Mouse (Mus musculus) liver, adult 2 months (tissue): Measurements from ENCODE around the gene Irf2bp1. TPM values are rescaled to one million over a fixed set of nuclear protein-coding genes. Genes with fewer than 3 reads are reported as not detected.
A peak's percentile ranks its signal among the peaks of the same experiment; 100 is the strongest.

ENCODE experiments used
- DNase-seq: peaks from one replicate; pipeline ENCODE4 v3.0.0-alpha.2; 2011; ENCODE audit warnings: low read depth, low spot score; ENCODE audit errors: extremely low read depth
- H3K27ac ChIP-seq: fragments of 200-500 bp; replicated peaks from 2 replicates; pipeline ENCODE4 v1.5.1; 2012; ENCODE audit warnings: low read depth, mild to moderate bottlenecking, control low read depth, inconsistent platforms, low read length; ENCODE audit not compliant: insufficient read depth
- H3K27me3 ChIP-seq: fragments of 200-500 bp; 2 replicates; pipeline ENCODE4 v1.6.1; 2012; ENCODE audit warnings: mild to moderate bottlenecking, moderate library complexity, low read length, inconsistent platforms; ENCODE audit not compliant: control insufficient read depth, insufficient read depth
- H3K36me3 ChIP-seq: fragments of 200-500 bp; 2 replicates; pipeline ENCODE4 v1.6.1; 2012; ENCODE audit warnings: low read length, inconsistent platforms; ENCODE audit not compliant: control insufficient read depth, insufficient read depth
- H3K4me1 ChIP-seq: fragments of 200-500 bp; 2 replicates; pipeline ENCODE4 v1.6.1; 2011; ENCODE audit warnings: low read length; ENCODE audit not compliant: control insufficient read depth, insufficient read depth
- H3K4me3 ChIP-seq: fragments of 200-500 bp; 2 replicates; pipeline ENCODE4 v1.5.1; 2011; ENCODE audit warnings: low read depth, mild to moderate bottlenecking, control low read depth, low read length, moderate library complexity; ENCODE audit not compliant: insufficient read depth
- H3K79me2 ChIP-seq: fragments of 200-500 bp; 2 replicates; pipeline ENCODE4 v1.6.1; 2012; ENCODE audit warnings: inconsistent platforms, mild to moderate bottlenecking, low read length, moderate library complexity; ENCODE audit not compliant: control insufficient read depth, insufficient read depth
- H3K9ac ChIP-seq: fragments of 200-500 bp; 2 replicates; pipeline ENCODE4 v1.6.1; 2012; ENCODE audit warnings: low read depth, mild to moderate bottlenecking, control low read depth, inconsistent platforms, low read length
- CTCF ChIP-seq: fragments of 200-500 bp; IDR thresholded peaks from 2 replicates; pipeline ENCODE4 v1.5.1; 2011; ENCODE audit warnings: low read depth, low read length, control low read depth
- POLR2A ChIP-seq: fragments of 200-500 bp; IDR thresholded peaks from 2 replicates; pipeline ENCODE4 v1.6.1; 2011; ENCODE audit warnings: low read length, control low read depth; ENCODE audit not compliant: insufficient read depth; ENCODE audit errors: extremely low read depth
- WGBS: fragments of 180-500 bp; shearing (Covaris S2); methylation state at CpG from one replicate; pipeline ENCODE4 v1.1.7; 2018; 5-methylcytosine and 5-hydroxymethylcytosine counted together
- polyA plus RNA-seq: library from polyadenylated mRNA; depleted of rRNA; stranded (reverse); fragments of >200 nt; gene quantifications from 2 replicates; pipeline ENCODE4 v1.2.3, GENCODE M21; 2012; rRNA removed
- total RNA-seq: library from RNA; depleted of rRNA; stranded (reverse); fragments of >200 nt; gene quantifications from 2 replicates; pipeline ENCODE4 v1.2.3, GENCODE M21; 2014; rRNA removed

Irf2bp1 gene
- total and polyA plus RNA-seq, 2 experiments = 4.5 to 14.6 TPM

GRCm38 (mm10) chr7:19052345-19053135, 48.7 kb downstream of the Irf2bp1 start:
- H3K4me3 ChIP-seq = no peak overlapping the region
- H3K4me1 ChIP-seq = no peaks in the 10 kb centered on the region
- H3K27me3 ChIP-seq = no peaks in the 10 kb centered on the region
- WGBS = 93% methylated on average over 15 of the region's 15 CpGs
- no peak overlapping the region for H3K9ac ChIP-seq
- DNase-seq = no peak
- H3K27ac ChIP-seq = no peak overlapping the region
- H3K36me3 ChIP-seq = peaks cover 14% of the 10 kb centered on the region; the same call in 1 of the 2 replicates
- TF ChIP-seq CTCF (no peak), POLR2A (no peak)
- H3K79me2 ChIP-seq = no peaks in the 10 kb centered on the region

DNA sequence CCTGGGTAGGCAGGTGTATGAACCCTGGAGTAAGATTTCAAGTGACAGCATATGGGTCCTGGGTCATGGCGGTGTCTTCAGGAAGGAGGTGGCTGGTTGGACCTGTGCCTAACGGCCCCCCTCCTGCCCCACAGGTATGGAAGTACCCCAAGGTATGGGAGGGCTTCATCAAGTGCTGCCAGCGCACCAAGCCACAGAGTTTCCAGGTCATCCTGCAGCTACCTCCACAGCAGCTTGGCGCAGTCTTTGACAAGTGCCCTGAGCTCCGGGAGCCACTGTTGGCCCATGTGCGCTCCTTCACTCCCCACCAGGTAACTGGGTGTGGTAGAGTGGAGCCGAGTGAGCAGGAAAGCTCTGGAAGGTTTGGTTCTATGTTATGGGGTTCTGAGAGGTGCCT, 49.3 kb downstream of the Irf2bp1 start:
- Histone ChIP-seq H3K27ac (no peak overlapping the region), H3K4me3 (no peak overlapping the region), H3K4me1 (no peaks in the 10 kb centered on the region), H3K9ac (no peak overlapping the region), H3K36me3 (peaks cover 10% of the 10 kb centered on the region; the same call in 1 of the 2 replicates), H3K79me2 (no peaks in the 10 kb centered on the region), H3K27me3 (no peaks in the 10 kb centered on the region)
- WGBS = 90% methylated on average over 7 of the region's 7 CpGs
- no peak for DNase-seq
- TF ChIP-seq CTCF (no peak), POLR2A (no peak)

GRCm38 (mm10) chr7:19054047-19054776, 50.4 kb downstream of the Irf2bp1 start, which contains the start of gene Rsph6a:
TSS of gene Rsph6a (plus strand) at chr7:19054690.
- no peaks in the 10 kb centered on the region for H3K4me1 ChIP-seq
- H3K36me3 ChIP-seq = peaks cover 7% of the 10 kb centered on the region; the same call in 1 of the 2 replicates
- H3K4me3 ChIP-seq = no peak within 1 kb of the TSS
- H3K79me2 ChIP-seq = no peaks in the 10 kb centered on the region
- WGBS = 68% methylated on average over 31 of the region's 33 CpGs
- H3K27ac ChIP-seq = no peak within 1 kb of the TSS
- TF ChIP-seq POLR2A (no peak), CTCF (peak; percentile 48; the same call in 1 of the 2 replicates)
- H3K27me3 ChIP-seq = no peaks in the 10 kb centered on the region
- no peak for DNase-seq
- H3K9ac ChIP-seq = no peak within 1 kb of the TSS

- H3K36me3 ChIP-seq = peaks cover 2% of the 10 kb centered on the region; the same call in 1 of the 2 replicates
- H3K79me2 ChIP-seq = no peaks in the 10 kb centered on the region
- 82% methylated on average over 9 of the region's 9 CpGs for whole genome bisulfite sequencing
- no peak for TF ChIP-seq POLR2A
- TF ChIP-seq CTCF = no peak
- H3K27me3 ChIP-seq = no peaks in the 10 kb centered on the region
- H3K27ac ChIP-seq = no peak overlapping the region
- H3K9ac ChIP-seq = no peak overlapping the region
- H3K4me1 ChIP-seq = no peaks in the 10 kb centered on the region
- no peak overlapping the region for H3K4me3 ChIP-seq
- DNase-seq = no peak
Observed at GRCm38 (mm10) chr7:19054777-19055076, 50.9 kb downstream of the Irf2bp1 start.

- WGBS = 87% methylated on average over 8 of the region's 8 CpGs
- no peak for DNase-seq
- H3K27ac ChIP-seq = no peak overlapping the region
- peaks cover 2% of the 10 kb centered on the region; the same call in 1 of the 2 replicates for H3K36me3 ChIP-seq
- H3K9ac ChIP-seq = no peak overlapping the region
- no peak overlapping the region for H3K4me3 ChIP-seq
- H3K79me2 ChIP-seq = no peaks in the 10 kb centered on the region
- H3K4me1 ChIP-seq = no peaks in the 10 kb centered on the region
- TF ChIP-seq POLR2A (no peak), CTCF (no peak)
- no peaks in the 10 kb centered on the region for H3K27me3 ChIP-seq
Observed at GRCm38 (mm10) chr7:19055108-19055507, 51.3 kb downstream of the Irf2bp1 start.

Other genes with a start within 250 kb of the Irf2bp1 start
- not detected in 2 replicates for gene Psg19, start 205.5 kb upstream of the Irf2bp1 start, total RNA-seq
- not detected in 2 replicates for gene Psg19, start 205.5 kb upstream of the Irf2bp1 start, polyA plus RNA-seq
- not detected in 2 replicates for gene Psg17, start 182.4 kb upstream of the Irf2bp1 start, total RNA-seq
- gene Psg17, start 182.4 kb upstream of the Irf2bp1 start, polyA plus RNA-seq = not detected in 2 replicates
- gene Mill2, start 164.1 kb upstream of the Irf2bp1 start, total RNA-seq = 0.83 and 1.1 TPM in 2 replicates
- gene Mill2, start 164.1 kb upstream of the Irf2bp1 start, polyA plus RNA-seq = 0.37 and 0.50 TPM in 2 replicates
- gene Pglyrp1, start 132.7 kb upstream of the Irf2bp1 start, total RNA-seq = 0.18 and 0.27 TPM in 2 replicates
- gene Pglyrp1, start 132.7 kb upstream of the Irf2bp1 start, polyA plus RNA-seq = 1.7 and 2.0 TPM in 2 replicates
- 5.6 and 7.7 TPM in 2 replicates for gene Ccdc61, start 93.6 kb upstream of the Irf2bp1 start, total RNA-seq
- 9.7 and 12.0 TPM in 2 replicates for gene Ccdc61, start 93.6 kb upstream of the Irf2bp1 start, polyA plus RNA-seq
- 0.09 and 0.27 TPM in 2 replicates for gene Nova2, start 78.2 kb upstream of the Irf2bp1 start, total RNA-seq
- 0.16 and 0.24 TPM in 2 replicates for gene Nova2, start 78.2 kb upstream of the Irf2bp1 start, polyA plus RNA-seq
- gene Nanos2, start 16.6 kb upstream of the Irf2bp1 start, total RNA-seq = not detected in 2 replicates
- gene Nanos2, start 16.6 kb upstream of the Irf2bp1 start, polyA plus RNA-seq = not detected in 2 replicates
- 0.54 and 0.65 TPM in 2 replicates for gene Mypop, start 12.8 kb upstream of the Irf2bp1 start, total RNA-seq
- 2.7 and 3.1 TPM in 2 replicates for gene Mypop, start 12.8 kb upstream of the Irf2bp1 start, polyA plus RNA-seq
- gene Foxa3, start 19.5 kb downstream of the Irf2bp1 start, total RNA-seq = 31.2 and 60.1 TPM in 2 replicates
- gene Foxa3, start 19.5 kb downstream of the Irf2bp1 start, polyA plus RNA-seq = 47.4 and 54.1 TPM in 2 replicates
- gene Sympk, start 20.3 kb downstream of the Irf2bp1 start, total RNA-seq = 21.5 and 29.5 TPM in 2 replicates
- 37.3 and 46.9 TPM in 2 replicates for gene Sympk, start 20.3 kb downstream of the Irf2bp1 start, polyA plus RNA-seq
- not detected in 2 replicates for gene Rsph6a, start 50.6 kb downstream of the Irf2bp1 start, total RNA-seq
- gene Rsph6a, start 50.6 kb downstream of the Irf2bp1 start, polyA plus RNA-seq = not detected in 2 replicates
- gene Dmwd, start 72.2 kb downstream of the Irf2bp1 start, total RNA-seq = 4.5 and 6.7 TPM in 2 replicates
- 29.4 and 35.7 TPM in 2 replicates for gene Dmwd, start 72.2 kb downstream of the Irf2bp1 start, polyA plus RNA-seq
- 13.6 and 24.8 TPM in 2 replicates for gene Dmpk, start 79.8 kb downstream of the Irf2bp1 start, total RNA-seq
- 60.0 and 76.4 TPM in 2 replicates for gene Dmpk, start 79.8 kb downstream of the Irf2bp1 start, polyA plus RNA-seq
- 1.8 and 2.3 TPM in 2 replicates for gene Six5, start 90.5 kb downstream of the Irf2bp1 start, total RNA-seq
- gene Six5, start 90.5 kb downstream of the Irf2bp1 start, polyA plus RNA-seq = 5.2 and 8.7 TPM in 2 replicates
- gene Gm4969, start 114.3 kb downstream of the Irf2bp1 start, total RNA-seq = 0.09 TPM in 1 of 2 replicates, not detected in the other
- 0.02 TPM in 1 of 2 replicates, not detected in the other for gene Gm4969, start 114.3 kb downstream of the Irf2bp1 start, polyA plus RNA-seq
- gene Fbxo46, start 115.8 kb downstream of the Irf2bp1 start, total RNA-seq = 2.4 and 3.2 TPM in 2 replicates
- gene Fbxo46, start 115.8 kb downstream of the Irf2bp1 start, polyA plus RNA-seq = 4.3 and 5.0 TPM in 2 replicates
- 4.3 and 6.3 TPM in 2 replicates for gene Qpctl, start 145.2 kb downstream of the Irf2bp1 start, total RNA-seq
- 8.9 and 11.7 TPM in 2 replicates for gene Qpctl, start 145.2 kb downstream of the Irf2bp1 start, polyA plus RNA-seq
- gene Snrpd2, start 145.7 kb downstream of the Irf2bp1 start, total RNA-seq = 28.4 and 29.4 TPM in 2 replicates
- gene Snrpd2, start 145.7 kb downstream of the Irf2bp1 start, polyA plus RNA-seq = 16.4 and 17.7 TPM in 2 replicates
- not detected in 2 replicates for gene Gipr, start 162.1 kb downstream of the Irf2bp1 start, total RNA-seq
- gene Gipr, start 162.1 kb downstream of the Irf2bp1 start, polyA plus RNA-seq = not detected in 2 replicates
- gene Eml2, start 172.4 kb downstream of the Irf2bp1 start, total RNA-seq = 9.8 and 11.1 TPM in 2 replicates
- gene Eml2, start 172.4 kb downstream of the Irf2bp1 start, polyA plus RNA-seq = 9.7 and 12.2 TPM in 2 replicates
- gene Gpr4, start 208.5 kb downstream of the Irf2bp1 start, total RNA-seq = 0.09 and 0.40 TPM in 2 replicates
- gene Gpr4, start 208.5 kb downstream of the Irf2bp1 start, polyA plus RNA-seq = 1.8 and 2.7 TPM in 2 replicates
- 12.9 and 16.0 TPM in 2 replicates for gene Opa3, start 224.3 kb downstream of the Irf2bp1 start, total RNA-seq
- gene Opa3, start 224.3 kb downstream of the Irf2bp1 start, polyA plus RNA-seq = 34.1 and 40.4 TPM in 2 replicates